Mouse (Mus musculus) small intestine, adult 2 months (tissue): ENCODE data around the gene Qsox1.

Source experiments
- CTCF ChIP-seq: fragments of 200-500 bp; IDR thresholded peaks from 2 replicates; pipeline ENCODE4 v1.5.1; 2012; ENCODE audit warnings: low read depth, mild to moderate bottlenecking, control low read depth, inconsistent platforms, low read length, moderate library complexity, mixed read lengths; ENCODE audit not compliant: insufficient replicate concordance, insufficient read length; ENCODE audit errors: extremely low read depth
- POLR2A ChIP-seq: fragments of 200-500 bp; IDR thresholded peaks from 2 replicates; pipeline ENCODE4 v1.6.1; 2012; ENCODE audit warnings: low read depth, mild to moderate bottlenecking, control low read depth, inconsistent platforms, low read length, moderate library complexity

GRCm38 (mm10) chr1:155782382-155782781 is 30.3 kb downstream of the Qsox1 start:
- TF ChIP-seq CTCF, result no peak
- TF ChIP-seq POLR2A, result no peak
